Mouse (Mus musculus) embryo, embryonic 11.5 days (tissue): ENCODE data around the gene Krt84.
"Not testable (repeated sequence)": the region's sequence is repeated elsewhere in the genome, so short reads cannot be mapped to it uniquely, and the experiment has no call there.

ENCODE experiments used
- DNase-seq: peaks from one replicate; pipeline ENCODE4 v3.0.0-alpha.2; 2012; ENCODE audit warnings: low read depth, low spot score

The Krt84 gene

GRCm38 (mm10) chr15:101532720-101533119 lies at the start of gene Krt84:
TSS of gene Krt84 (minus strand) at chr15:101532820.
- no peak for DNase-seq

- no peak for DNase-seq
Observed at GRCm38 (mm10) chr15:101581701-101582100, 49.1 kb upstream of the Krt84 start.

- no peak for DNase-seq
Observed at GRCm38 (mm10) chr15:101575506-101575905, 42.9 kb upstream of the Krt84 start.

- DNase-seq = no peak
Observed at GRCm38 (mm10) chr15:101573796-101574345, 41.3 kb upstream of the Krt84 start, which contains the start of gene Krt75. TSS of gene Krt75 (minus strand) at chr15:101573904.

- no peak for DNase-seq
Observed at GRCm38 (mm10) chr15:101567780-101568179, 35.2 kb upstream of the Krt84 start.

GRCm38 (mm10) chr15:101562850-101563249 lies 30.2 kb upstream of the Krt84 start, which contains the start of gene Krt90:
TSS of gene Krt90 (minus strand) at chr15:101562950.
- DNase-seq = no peak

GRCm38 (mm10) chr15:101558034-101558646 lies 25.5 kb upstream of the Krt84 start:
- DNase-seq = peak; percentile 31

GRCm38 (mm10) chr15:101553169-101553568 lies 20.5 kb upstream of the Krt84 start:
- DNase-seq = peak; percentile 16

- no peak for DNase-seq
Observed at GRCm38 (mm10) chr15:101552188-101552587, 19.6 kb upstream of the Krt84 start.

- no peak for DNase-seq
Observed at GRCm38 (mm10) chr15:101550567-101550966, 17.9 kb upstream of the Krt84 start, which contains the start of gene Krt82. TSS of gene Krt82 (minus strand) at chr15:101550667.

- DNase-seq = no peak
Observed at GRCm38 (mm10) chr15:101544478-101544877, 11.9 kb upstream of the Krt84 start.

GRCm38 (mm10) chr15:101542543-101542942 lies 9.9 kb upstream of the Krt84 start:
- DNase-seq = no peak

GRCm38 (mm10) chr15:101538580-101538900 lies 5.9 kb upstream of the Krt84 start:
- no peak for DNase-seq

- DNase-seq = no peak
Observed at GRCm38 (mm10) chr15:101537864-101538579, 5.4 kb upstream of the Krt84 start.

- no peak for DNase-seq
Observed at GRCm38 (mm10) chr15:101536054-101536850, 3.6 kb upstream of the Krt84 start.

GRCm38 (mm10) chr15:101522556-101523232 lies 9.9 kb downstream of the Krt84 start:
- DNase-seq = no peak

GRCm38 (mm10) chr15:101519792-101520191 lies 12.8 kb downstream of the Krt84 start:
- peak; percentile 64 for DNase-seq

- not testable (repeated sequence) for DNase-seq
Observed at GRCm38 (mm10) chr15:101517161-101517560, 15.5 kb downstream of the Krt84 start, which contains the start of gene Gm49425. TSS of gene Gm49425 (minus strand) at chr15:101517261.

- DNase-seq = no peak
Observed at GRCm38 (mm10) chr15:101508247-101508646, 24.4 kb downstream of the Krt84 start.

GRCm38 (mm10) chr15:101506896-101507758 lies 25.5 kb downstream of the Krt84 start:
- DNase-seq = no peak
